Mouse (Mus musculus) liver, postnatal 0 days (tissue): ENCODE results near the gene Lipt1. TPM values are rescaled to one million over a fixed set of nuclear protein-coding genes. Genes with fewer than 3 reads are reported as not detected.

Experiments used
- ATAC-seq: fragments of 200-750 bp; cut with Nextera tagmentation; 2 replicates; pipeline ENCODE4 v1.8.0; 2017; ENCODE audit warnings: mild to moderate bottlenecking, moderate library complexity
- DNase-seq: peaks from one replicate; pipeline ENCODE4 v3.0.0-alpha.2; 2016
- H3K27ac ChIP-seq: fragments of 300-500 bp; sonication (generic); 2 replicates; pipeline ENCODE4 v1.5.1; 2014; ENCODE audit warnings: antibody characterized with exemption, moderate library complexity, mild to moderate bottlenecking, low read depth
- H3K27me3 ChIP-seq: fragments of 300-500 bp; sonication (generic); 2 replicates; pipeline ENCODE4 v1.6.1; 2014; ENCODE audit warnings: low read length, control low read depth, mixed read lengths; ENCODE audit not compliant: insufficient read depth
- H3K36me3 ChIP-seq: fragments of 300-500 bp; sonication (generic); replicated peaks from 2 replicates; pipeline ENCODE4 v1.6.1; 2014; ENCODE audit warnings: mild to moderate bottlenecking, control low read depth, low read length, moderate library complexity, mixed read lengths; ENCODE audit not compliant: insufficient read depth
- H3K4me1 ChIP-seq: fragments of 300-500 bp; sonication (generic); 2 replicates; pipeline ENCODE4 v1.6.1; 2014; ENCODE audit warnings: antibody characterized with exemption, mild to moderate bottlenecking, control low read depth; ENCODE audit not compliant: insufficient read depth
- H3K4me2 ChIP-seq: fragments of 300-500 bp; sonication (generic); 2 replicates; pipeline ENCODE4 v1.6.1; 2014; ENCODE audit warnings: low read depth, mild to moderate bottlenecking, low read length, moderate library complexity, mixed read lengths
- H3K4me3 ChIP-seq: fragments of 300-500 bp; sonication (generic); 2 replicates; pipeline ENCODE4 v1.5.1; 2014; ENCODE audit warnings: low read depth, low read length
- H3K9ac ChIP-seq: fragments of 300-500 bp; sonication (generic); replicated peaks from 2 replicates; pipeline ENCODE4 v1.6.1; 2014; ENCODE audit warnings: mild to moderate bottlenecking, moderate library complexity
- H3K9me3 ChIP-seq: fragments of 300-500 bp; sonication (generic); 2 replicates; pipeline ENCODE4 v1.6.1; 2016; ENCODE audit warnings: mild to moderate bottlenecking, control low read depth, low read length, mixed read lengths
- CTCF ChIP-seq: sonication (generic); IDR thresholded peaks from 2 replicates; pipeline ENCODE4 v1.5.1; 2016; ENCODE audit warnings: antibody characterized with exemption, low read depth
- EP300 ChIP-seq: IDR thresholded peaks from 2 replicates; pipeline ENCODE4 v1.6.1; 2016; ENCODE audit warnings: antibody characterized with exemption, low read depth, mild to moderate bottlenecking
- WGBS: fragments of 180-500 bp; shearing (Covaris S2); extraction: QIAGEN DNeasy Blood & Tissue Kit; methylation state at CpG from one replicate; pipeline ENCODE4 v1.1.7; 2014; ENCODE audit not compliant: insufficient replicate concordance; 5-methylcytosine and 5-hydroxymethylcytosine counted together
- polyA plus RNA-seq: library from polyadenylated mRNA; unstranded; fragments of >200 nt; fragmentation: Nextera tagmentation; extraction: Ambion mirVana; gene quantifications from 2 replicates; pipeline ENCODE4 v1.2.1, GENCODE M21; 2015

Lipt1 gene
- polyA plus RNA-seq, 1 experiment from 2014 or later = 5.7 TPM

- H3K9ac ChIP-seq = no peak overlapping the region
- no peaks in the 10 kb centered on the region for H3K36me3 ChIP-seq
- H3K4me2 ChIP-seq = no peak overlapping the region
- ATAC-seq (no peak), DNase-seq (no peak)
- WGBS = 72% methylated on average over 13 of the region's 13 CpGs
- H3K27ac ChIP-seq = no peak overlapping the region
- no peaks in the 10 kb centered on the region for H3K4me1 ChIP-seq
- H3K9me3 ChIP-seq = no peaks in the 10 kb centered on the region
- no peaks in the 10 kb centered on the region for H3K27me3 ChIP-seq
- H3K4me3 ChIP-seq = no peak overlapping the region
- no peak for TF ChIP-seq CTCF
- no peak for TF ChIP-seq EP300
Observed at GRCm38 (mm10) chr1:37917666-37918065, 46.1 kb downstream of the Lipt1 start.

- DNase-seq (no peak), ATAC-seq (no peak)
- H3K9ac ChIP-seq = no peak overlapping the region
- no peaks in the 10 kb centered on the region for H3K27me3 ChIP-seq
- no peak overlapping the region for H3K4me3 ChIP-seq
- no peaks in the 10 kb centered on the region for H3K9me3 ChIP-seq
- 71% methylated on average over 6 of the region's 6 CpGs for WGBS
- no peak overlapping the region for H3K27ac ChIP-seq
- TF ChIP-seq CTCF (no peak), EP300 (no peak)
- H3K4me2 ChIP-seq = no peak overlapping the region
- H3K4me1 ChIP-seq = no peaks in the 10 kb centered on the region
- no peaks in the 10 kb centered on the region for H3K36me3 ChIP-seq
Observed at GRCm38 (mm10) chr1:37918096-37918495, 46.6 kb downstream of the Lipt1 start.

- no peaks in the 10 kb centered on the region for H3K27me3 ChIP-seq
- DNase-seq (no peak), ATAC-seq (no peak)
- WGBS = 52% methylated on average over 8 of the region's 8 CpGs
- TF ChIP-seq EP300 (no peak), CTCF (no peak)
- H3K4me3 ChIP-seq = no peak overlapping the region
- no peak overlapping the region for H3K9ac ChIP-seq
- H3K9me3 ChIP-seq = no peaks in the 10 kb centered on the region
- H3K4me2 ChIP-seq = no peak overlapping the region
- H3K4me1 ChIP-seq = no peaks in the 10 kb centered on the region
- H3K36me3 ChIP-seq = no peaks in the 10 kb centered on the region
- H3K27ac ChIP-seq = no peak overlapping the region
Observed at GRCm38 (mm10) chr1:37922536-37922935, 51.0 kb downstream of the Lipt1 start.

Other genes with a start within 250 kb of the Lipt1 start
- gene 2010300C02Rik, start 151.7 kb upstream of the Lipt1 start, polyA plus RNA-seq = 0.20 and 0.22 TPM in 2 replicates
- gene Tsga10, start 5.3 kb upstream of the Lipt1 start, polyA plus RNA-seq = 1.0 and 1.1 TPM in 2 replicates
- gene Mitd1, start 18.7 kb downstream of the Lipt1 start, polyA plus RNA-seq = 11.3 and 12.9 TPM in 2 replicates
- 180 and 185 TPM in 2 replicates for gene Mrpl30, start 18.7 kb downstream of the Lipt1 start, polyA plus RNA-seq
- gene Lyg2, start 44.8 kb downstream of the Lipt1 start, polyA plus RNA-seq = not detected in 2 replicates
- not detected in 2 replicates for gene Lyg1, start 86.0 kb downstream of the Lipt1 start, polyA plus RNA-seq
- 53.1 and 55.6 TPM in 2 replicates for gene Txndc9, start 126.2 kb downstream of the Lipt1 start, polyA plus RNA-seq
- gene Eif5b, start 126.3 kb downstream of the Lipt1 start, polyA plus RNA-seq = 11.2 and 12.4 TPM in 2 replicates